Mouse (Mus musculus) forebrain, embryonic 14.5 days (tissue): Measurements from ENCODE around the gene Cacna1e. TPM values are rescaled to one million over a fixed set of nuclear protein-coding genes. Genes with fewer than 3 reads are reported as not detected.

Experiments
- ATAC-seq: fragments of 200-750 bp; cut with Nextera tagmentation; 2 replicates; pipeline ENCODE4 v1.8.0; 2017; ENCODE audit warnings: mild to moderate bottlenecking, moderate library complexity
- DNase-seq: peaks from one replicate; pipeline ENCODE4 v3.0.0-alpha.2; 2015; ENCODE audit warnings: low spot score
- H3K27ac ChIP-seq: fragments of 300-500 bp; sonication (generic); 2 replicates; pipeline ENCODE4 v1.5.1; 2014; ENCODE audit warnings: low read depth, mild to moderate bottlenecking, control low read depth, low read length, moderate library complexity
- H3K27me3 ChIP-seq: fragments of 300-500 bp; sonication (generic); replicated peaks from 2 replicates; pipeline ENCODE4 v1.6.1; 2014; ENCODE audit warnings: low read length, control low read depth, mixed read lengths; ENCODE audit not compliant: control insufficient read depth, insufficient read depth
- H3K36me3 ChIP-seq: fragments of 300-500 bp; sonication (generic); 2 replicates; pipeline ENCODE4 v1.6.1; 2014; ENCODE audit warnings: low read length, control low read depth; ENCODE audit not compliant: control insufficient read depth, insufficient read depth
- H3K4me1 ChIP-seq: fragments of 300-500 bp; sonication (generic); 2 replicates; pipeline ENCODE4 v1.6.1; 2014; ENCODE audit warnings: antibody characterized with exemption, low read length, control low read depth; ENCODE audit not compliant: control insufficient read depth, insufficient read depth
- H3K4me2 ChIP-seq: fragments of 300-500 bp; sonication (generic); 2 replicates; pipeline ENCODE4 v1.6.1; 2014; ENCODE audit warnings: mild to moderate bottlenecking, control low read depth, low read length
- H3K4me3 ChIP-seq: fragments of 300-500 bp; sonication (generic); 2 replicates; pipeline ENCODE4 v1.5.1; 2014; ENCODE audit warnings: low read depth, low read length, control low read depth
- H3K9ac ChIP-seq: fragments of 300-500 bp; sonication (generic); 2 replicates; pipeline ENCODE4 v1.6.1; 2014; ENCODE audit warnings: mild to moderate bottlenecking, low read length, control low read depth, moderate library complexity
- H3K9me3 ChIP-seq: fragments of 300-500 bp; sonication (generic); replicated peaks from 2 replicates; pipeline ENCODE4 v1.6.1; 2016; ENCODE audit warnings: low read length, control low read depth, mixed read lengths; ENCODE audit not compliant: control insufficient read depth
- WGBS: fragments of 180-500 bp; shearing (Covaris S2); extraction: QIAGEN DNeasy Blood & Tissue Kit; methylation state at CpG from one replicate; pipeline ENCODE4 v1.1.7; 2014; 5-methylcytosine and 5-hydroxymethylcytosine counted together
- polyA plus RNA-seq: library from polyadenylated mRNA; unstranded; fragments of >200 nt; fragmentation: Nextera tagmentation; extraction: Ambion mirVana; gene quantifications from 2 replicates; pipeline ENCODE4 v1.2.1, GENCODE M21; 2014

The Cacna1e gene
- polyA plus RNA-seq, 1 experiment from 2014 or later = 6.7 TPM

DNA sequence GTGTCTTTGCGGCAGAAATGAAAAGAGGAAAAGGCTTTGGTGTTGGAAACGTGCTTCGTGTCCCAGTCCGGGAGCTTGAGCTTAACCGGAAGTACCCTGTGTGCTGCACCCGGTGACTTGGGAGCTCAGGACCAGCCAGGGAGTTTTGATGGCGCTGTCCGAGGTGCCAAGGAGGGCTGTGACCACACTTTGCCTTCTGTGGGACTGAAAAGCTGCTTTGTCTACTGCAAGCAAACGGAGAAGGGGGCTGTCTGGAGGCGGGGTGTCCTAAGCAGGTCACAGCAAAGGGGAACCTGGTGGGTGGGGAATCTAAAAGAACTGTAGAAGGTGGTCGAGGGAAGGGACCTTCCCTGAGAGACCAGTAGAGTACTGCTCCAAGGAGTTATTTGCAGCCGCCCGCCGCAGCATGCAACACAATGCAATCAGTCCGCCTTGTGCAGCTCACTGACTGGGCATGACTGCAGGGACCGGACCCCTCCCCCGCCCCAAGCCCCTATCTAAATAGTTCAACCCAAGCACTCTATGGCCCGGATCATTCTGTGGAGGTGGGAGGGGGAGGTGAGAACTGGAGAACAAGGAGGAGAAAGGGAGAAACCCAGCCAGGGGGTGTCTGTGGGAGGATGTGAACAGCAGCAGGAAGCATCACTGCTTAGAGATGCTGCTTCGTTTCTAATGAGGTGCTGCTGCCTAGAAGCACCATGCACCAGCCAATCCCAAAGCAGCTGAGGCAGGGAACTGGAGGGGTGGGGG lies 160.6 kb downstream of the Cacna1e start:
- 1% methylated on average over 19 of the region's 19 CpGs for WGBS

GRCm38 (mm10) chr1:154723078-154723477 lies 161.2 kb downstream of the Cacna1e start:
- Histone ChIP-seq H3K9ac (peak overlapping the region; percentile 61; the same call in 1 of the 2 replicates), H3K36me3 (no peaks in the 10 kb centered on the region), H3K27ac (no peak overlapping the region), H3K4me2 (peak overlapping the region; percentile 74), H3K27me3 (peaks cover 21% of the 10 kb centered on the region), H3K4me3 (peak overlapping the region; percentile 41), H3K9me3 (no peaks in the 10 kb centered on the region), H3K4me1 (peaks cover 16% of the 10 kb centered on the region)
- WGBS = 30% methylated on average over 6 of the region's 6 CpGs
- DNase-seq (peak; percentile 50), ATAC-seq (peak; percentile 60)

More for the DNA sequence above, 160.6 kb downstream of the Cacna1e start:
- Histone ChIP-seq H3K9me3 (no peaks in the 10 kb centered on the region), H3K27ac (no peak overlapping the region), H3K27me3 (peaks cover 23% of the 10 kb centered on the region), H3K9ac (peak overlapping the region; percentile 61), H3K4me3 (peak overlapping the region; percentile 41), H3K4me2 (peak overlapping the region; percentile 74), H3K36me3 (no peaks in the 10 kb centered on the region), H3K4me1 (peaks cover 16% of the 10 kb centered on the region)
- ATAC-seq (peak; percentile 56), DNase-seq (peak; percentile 57)

DNA sequence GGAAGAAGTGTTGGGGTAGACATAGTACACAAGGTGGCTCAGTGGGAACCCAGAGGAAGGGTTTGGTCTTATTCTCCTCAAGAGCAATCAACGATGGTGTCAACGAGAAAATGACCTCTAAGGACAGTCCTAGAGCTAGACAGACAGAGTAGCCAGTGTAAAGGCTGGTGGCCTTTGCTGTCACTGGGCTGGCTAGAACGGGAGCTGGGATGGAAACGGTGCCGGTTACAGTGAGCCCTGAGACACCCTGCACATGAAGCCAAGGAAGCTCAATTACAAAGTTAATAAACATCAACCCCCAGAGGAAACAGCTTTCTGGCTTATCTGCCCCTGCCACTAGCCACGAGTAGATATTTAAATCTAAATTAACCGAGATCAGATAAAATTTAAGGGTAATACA lies 168.7 kb downstream of the Cacna1e start:
- H3K4me3 ChIP-seq = no peak overlapping the region
- ATAC-seq = no peak
- 84% methylated on average over 7 of the region's 7 CpGs for WGBS
- no peak overlapping the region for H3K27ac ChIP-seq
- H3K9me3 ChIP-seq = no peaks in the 10 kb centered on the region
- no peaks in the 10 kb centered on the region for H3K36me3 ChIP-seq
- no peak overlapping the region for H3K9ac ChIP-seq
- DNase-seq = no peak
- H3K4me1 ChIP-seq = no peaks in the 10 kb centered on the region
- no peaks in the 10 kb centered on the region for H3K27me3 ChIP-seq
- no peak overlapping the region for H3K4me2 ChIP-seq

- H3K9ac ChIP-seq = no peak overlapping the region
- no peaks in the 10 kb centered on the region for H3K9me3 ChIP-seq
- ATAC-seq (no peak), DNase-seq (no peak)
- H3K27ac ChIP-seq = no peak overlapping the region
- no peak overlapping the region for H3K4me3 ChIP-seq
- no peaks in the 10 kb centered on the region for H3K4me1 ChIP-seq
- WGBS = 95% methylated on average over 4 of the region's 4 CpGs
- H3K36me3 ChIP-seq = no peaks in the 10 kb centered on the region
- no peak overlapping the region for H3K4me2 ChIP-seq
- H3K27me3 ChIP-seq = no peaks in the 10 kb centered on the region
These were observed 171.6 kb downstream of the Cacna1e start for GRCm38 (mm10) chr1:154712747-154713146.

DNA sequence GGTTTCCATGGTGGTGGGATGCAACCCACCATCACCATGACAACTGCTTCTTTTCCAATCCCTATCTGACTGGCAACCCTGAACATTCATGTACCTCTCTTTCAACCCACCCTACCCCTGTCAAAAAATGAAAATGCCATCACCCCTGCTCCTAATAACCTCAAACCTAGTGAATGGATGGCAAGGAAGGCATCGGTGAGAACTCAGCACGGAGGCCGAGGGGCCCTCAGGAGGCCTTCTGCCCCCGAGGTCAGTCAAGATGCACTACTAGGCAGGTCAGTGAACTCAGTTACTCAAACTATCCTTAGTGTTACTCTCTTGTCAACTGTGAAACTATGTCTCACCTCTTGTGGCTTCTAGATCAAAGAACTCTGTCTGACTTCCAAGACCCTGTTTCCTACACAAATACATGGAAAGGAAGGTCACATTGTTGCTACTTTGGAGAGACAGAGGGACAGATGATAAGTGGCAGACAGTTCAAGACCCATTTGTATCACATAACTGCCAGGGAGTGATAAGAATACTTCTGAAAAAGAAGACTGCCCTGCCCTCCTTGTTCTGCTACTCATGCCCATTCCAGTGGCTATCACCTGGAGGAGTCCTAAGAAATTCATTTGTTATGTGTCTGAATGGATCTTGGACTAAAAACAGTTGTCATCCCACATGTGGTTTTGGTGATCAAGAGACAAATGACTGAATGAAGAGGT lies 176.6 kb downstream of the Cacna1e start:
- no peaks in the 10 kb centered on the region for H3K9me3 ChIP-seq
- 93% methylated on average over 4 of the region's 4 CpGs for WGBS
- no peaks in the 10 kb centered on the region for H3K36me3 ChIP-seq
- H3K4me3 ChIP-seq = no peak overlapping the region
- no peak overlapping the region for H3K27ac ChIP-seq
- no peak overlapping the region for H3K9ac ChIP-seq
- ATAC-seq (no peak), DNase-seq (no peak)
- H3K4me2 ChIP-seq = no peak overlapping the region
- H3K4me1 ChIP-seq = peaks cover 7% of the 10 kb centered on the region
- no peaks in the 10 kb centered on the region for H3K27me3 ChIP-seq

GRCm38 (mm10) chr1:154706974-154707373 lies 177.3 kb downstream of the Cacna1e start:
- H3K27me3 ChIP-seq = no peaks in the 10 kb centered on the region
- no peaks in the 10 kb centered on the region for H3K36me3 ChIP-seq
- WGBS = 90% methylated on average over 8 of the region's 8 CpGs
- DNase-seq (no peak), ATAC-seq (no peak)
- H3K9me3 ChIP-seq = no peaks in the 10 kb centered on the region
- H3K27ac ChIP-seq = no peak overlapping the region
- peaks cover 7% of the 10 kb centered on the region for H3K4me1 ChIP-seq
- H3K4me2 ChIP-seq = no peak overlapping the region
- no peak overlapping the region for H3K9ac ChIP-seq
- H3K4me3 ChIP-seq = no peak overlapping the region

GRCm38 (mm10) chr1:154705882-154706565 lies 178.3 kb downstream of the Cacna1e start:
- H3K27me3 ChIP-seq = no peaks in the 10 kb centered on the region
- WGBS = 87% methylated on average over 7 of the region's 7 CpGs
- H3K27ac ChIP-seq = no peak overlapping the region
- ATAC-seq (no peak), DNase-seq (no peak)
- no peaks in the 10 kb centered on the region for H3K9me3 ChIP-seq
- H3K36me3 ChIP-seq = no peaks in the 10 kb centered on the region
- no peak overlapping the region for H3K9ac ChIP-seq
- H3K4me1 ChIP-seq = peaks cover 7% of the 10 kb centered on the region
- no peak overlapping the region for H3K4me2 ChIP-seq
- no peak overlapping the region for H3K4me3 ChIP-seq

DNA sequence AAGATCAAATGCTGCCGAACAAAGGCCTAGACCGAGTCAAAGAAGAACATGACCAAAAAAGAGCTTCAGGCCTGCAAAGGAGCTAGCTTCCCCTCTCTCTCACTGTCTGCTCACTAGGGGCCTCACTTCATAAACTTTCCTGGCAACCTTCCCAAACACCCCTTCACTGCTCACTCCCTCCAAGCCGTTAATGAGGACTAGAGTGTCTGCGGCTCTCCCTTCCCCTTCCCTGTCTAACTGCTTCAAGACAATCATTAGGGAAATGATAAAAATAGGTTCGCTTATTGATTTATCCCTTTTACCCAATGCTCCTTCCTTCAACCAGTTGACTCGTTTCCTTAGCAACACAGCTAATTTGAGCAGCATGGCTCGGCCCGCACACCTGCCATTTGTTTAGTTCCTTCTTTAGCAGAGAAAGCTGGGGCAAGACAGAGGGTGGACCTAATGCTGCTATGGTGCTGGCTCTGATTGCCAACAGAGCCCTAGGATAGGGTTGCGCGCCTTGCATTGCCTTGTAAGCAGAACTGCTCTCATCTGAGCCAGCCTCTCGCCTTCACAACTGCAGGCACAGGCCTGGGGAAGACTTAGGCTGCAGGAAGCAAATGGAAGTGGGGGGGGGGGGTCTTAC lies 179.6 kb downstream of the Cacna1e start:
- Histone ChIP-seq H3K4me1 (peaks cover 7% of the 10 kb centered on the region), H3K27ac (no peak overlapping the region), H3K4me2 (no peak overlapping the region), H3K36me3 (no peaks in the 10 kb centered on the region), H3K27me3 (no peaks in the 10 kb centered on the region), H3K4me3 (no peak overlapping the region), H3K9ac (no peak overlapping the region), H3K9me3 (no peaks in the 10 kb centered on the region)
- ATAC-seq (peak; percentile 78), DNase-seq (peak; percentile 75)
- WGBS = 36% methylated on average over 11 of the region's 11 CpGs
